Mouse (Mus musculus): ENCODE data around the gene Rrp12. TPM values are rescaled to one million over a fixed set of nuclear protein-coding genes. Genes with fewer than 3 reads are reported as not detected.
"Not testable (repeated sequence)": the region's sequence is repeated elsewhere in the genome, so short reads cannot be mapped to it uniquely, and the experiment has no call there.

The Rrp12 gene
- polyA plus RNA-seq, 1 experiment from 2014 or later: 16.8 TPM

GRCm38 (mm10) chr19:41869296-41869695 lies 26.7 kb downstream of the Rrp12 start:
- Histone ChIP-seq H3K36me3 (peaks cover 89% of the 10 kb centered on the region), H3K4me2 (no peak overlapping the region), H3K27ac (no peak overlapping the region), H3K9me3 (no peaks in the 10 kb centered on the region), H3K4me3 (no peak overlapping the region), H3K9ac (no peak overlapping the region), H3K27me3 (no peaks in the 10 kb centered on the region), H3K4me1 (no peaks in the 10 kb centered on the region)
- no peak for ATAC-seq (ENCODE audit: insufficient number of reproducible peaks, insufficient read depth, low FRiP score, low TSS enrichment, low read depth)
- WGBS: 92% methylated on average over 5 of the region's 5 CpGs

- Histone ChIP-seq H3K9me3 (no peaks in the 10 kb centered on the region), H3K27ac (no peak overlapping the region), H3K4me3 (no peak overlapping the region), H3K4me1 (no peaks in the 10 kb centered on the region), H3K36me3 (peaks cover 88% of the 10 kb centered on the region), H3K27me3 (no peaks in the 10 kb centered on the region), H3K4me2 (no peak overlapping the region), H3K9ac (no peak overlapping the region)
- WGBS: 87% methylated on average over 8 of the region's 8 CpGs
- no peak for ATAC-seq (ENCODE audit: insufficient number of reproducible peaks, insufficient read depth, low FRiP score, low TSS enrichment, low read depth)
These were observed 29.3 kb downstream of the Rrp12 start for GRCm38 (mm10) chr19:41866707-41867106.

DNA sequence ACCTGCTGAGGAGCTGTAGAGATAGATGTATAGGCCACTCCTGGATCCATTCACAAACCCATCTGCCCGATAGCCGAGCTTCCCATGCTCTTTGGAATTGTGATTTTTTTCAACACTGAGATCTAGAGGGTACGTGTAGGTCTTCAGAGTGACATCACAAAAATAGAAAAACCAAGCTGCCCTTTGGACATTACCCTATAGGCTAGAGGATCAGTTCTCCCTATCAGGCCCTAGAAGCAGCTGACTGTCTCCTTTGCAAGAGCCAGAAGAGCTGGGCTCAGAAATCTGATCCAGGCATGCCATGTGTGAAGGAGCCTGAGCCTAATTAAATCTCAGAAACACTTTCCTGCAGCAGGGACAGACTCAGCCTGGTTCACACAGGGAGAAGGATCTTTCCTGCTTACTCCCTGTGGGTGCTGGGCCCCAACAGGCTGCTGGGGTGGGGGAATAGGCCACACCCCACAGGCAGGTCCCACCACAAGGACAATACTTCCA lies 38.1 kb downstream of the Rrp12 start:
- Histone ChIP-seq H3K9ac (peak overlapping the region; percentile 32; the same call in 1 of the 2 replicates), H3K4me3 (no peak overlapping the region), H3K27me3 (no peaks in the 10 kb centered on the region), H3K4me2 (no peak overlapping the region), H3K4me1 (peaks cover 15% of the 10 kb centered on the region), H3K36me3 (peaks cover 18% of the 10 kb centered on the region), H3K27ac (no peak overlapping the region; the same call in 1 of the 2 replicates), H3K9me3 (no peaks in the 10 kb centered on the region)
- ATAC-seq (ENCODE audit: insufficient number of reproducible peaks, insufficient read depth, low FRiP score, low TSS enrichment, low read depth): no peak
- 76% methylated on average over 3 of the region's 3 CpGs for WGBS

DNA sequence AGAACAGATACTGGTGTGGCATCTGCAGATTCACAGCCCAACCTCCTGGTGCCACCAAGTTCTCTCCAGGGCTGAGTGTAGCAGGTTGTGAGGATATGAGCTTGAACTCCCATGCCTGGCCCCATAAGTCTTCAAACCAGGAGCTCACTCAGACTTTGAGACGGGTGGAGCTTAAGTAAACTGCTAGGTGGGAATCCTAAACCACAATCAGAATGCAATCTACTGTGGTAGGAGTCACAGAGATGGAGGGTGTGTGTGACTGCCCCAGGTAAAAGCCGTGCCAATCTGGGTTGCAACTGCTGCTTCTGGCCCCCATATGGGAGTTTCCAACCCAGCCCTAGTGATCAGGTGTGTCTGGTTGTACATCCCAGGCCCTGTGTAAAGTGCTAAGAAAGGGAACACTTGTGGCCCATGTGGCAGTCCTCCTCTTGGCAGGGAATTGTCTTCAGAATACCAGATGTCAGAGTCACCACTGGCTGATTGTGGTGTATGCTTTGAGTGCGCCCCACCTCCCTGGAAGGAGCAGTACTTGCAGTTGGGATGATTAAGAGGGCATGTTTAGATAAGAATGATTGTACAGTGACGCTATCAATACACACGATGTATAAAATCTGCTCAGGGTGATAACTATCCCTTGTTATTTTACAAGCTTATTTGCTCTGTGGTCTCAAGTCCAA lies 38.7 kb downstream of the Rrp12 start:
- Histone ChIP-seq H3K36me3 (peaks cover 11% of the 10 kb centered on the region), H3K9me3 (no peaks in the 10 kb centered on the region), H3K27me3 (no peaks in the 10 kb centered on the region), H3K4me1 (peaks cover 15% of the 10 kb centered on the region), H3K4me2 (no peak overlapping the region), H3K4me3 (no peak overlapping the region), H3K9ac (no peak overlapping the region), H3K27ac (no peak overlapping the region)
- WGBS: 74% methylated on average over 5 of the region's 5 CpGs
- no peak for ATAC-seq (ENCODE audit: insufficient number of reproducible peaks, insufficient read depth, low FRiP score, low TSS enrichment, low read depth)

DNA sequence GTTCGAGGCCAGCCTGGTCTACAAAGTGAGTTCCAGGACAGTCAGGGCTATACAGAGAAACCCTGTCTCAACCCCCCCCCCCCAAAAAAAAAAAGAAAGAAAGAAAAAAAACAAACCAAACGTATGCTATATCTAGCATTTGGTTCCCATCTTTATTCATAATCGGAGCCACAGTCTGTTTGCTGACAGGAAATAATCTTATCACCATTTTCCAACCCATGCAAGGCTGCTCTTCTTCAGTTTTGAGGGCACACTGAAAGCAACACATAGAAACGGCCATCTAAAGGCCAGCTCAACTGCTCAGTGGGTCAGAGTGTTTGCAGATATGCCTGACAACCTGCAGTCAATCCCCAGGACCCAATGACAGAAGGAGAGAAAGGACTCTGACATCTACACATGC lies 43.5 kb downstream of the Rrp12 start:
- WGBS: 81% methylated on average over 4 of the region's 4 CpGs
- Histone ChIP-seq H3K4me2 (no peak overlapping the region), H3K9ac (no peak overlapping the region), H3K4me3 (no peak overlapping the region), H3K4me1 (peaks cover 20% of the 10 kb centered on the region), H3K36me3 (no peaks in the 10 kb centered on the region), H3K27ac (no peak overlapping the region), H3K27me3 (no peaks in the 10 kb centered on the region), H3K9me3 (no peaks in the 10 kb centered on the region)
- ATAC-seq (ENCODE audit: insufficient number of reproducible peaks, insufficient read depth, low FRiP score, low TSS enrichment, low read depth): no peak

GRCm38 (mm10) chr19:41850719-41851543 lies 45.0 kb downstream of the Rrp12 start:
- H3K9ac ChIP-seq: 0 out of 2 replicates have a peak overlapping the region, but pooled peaks have one; percentile 4
- H3K4me2 ChIP-seq: peak overlapping the region; percentile 11
- ATAC-seq (ENCODE audit: insufficient number of reproducible peaks, insufficient read depth, low FRiP score, low TSS enrichment, low read depth): no peak

GRCm38 (mm10) chr19:41850021-41850718 lies 45.8 kb downstream of the Rrp12 start:
- Histone ChIP-seq H3K4me3 (no peak overlapping the region), H3K4me2 (peak overlapping the region; percentile 11; the same call in 1 of the 2 replicates), H3K27ac (peak overlapping the region; percentile 56), H3K36me3 (no peaks in the 10 kb centered on the region), H3K9me3 (no peaks in the 10 kb centered on the region), H3K9ac (0 out of 2 replicates have a peak overlapping the region, but pooled peaks have one; percentile 4), H3K4me1 (peaks cover 26% of the 10 kb centered on the region), H3K27me3 (peaks cover 17% of the 10 kb centered on the region)
- no peak for ATAC-seq (ENCODE audit: insufficient number of reproducible peaks, insufficient read depth, low FRiP score, low TSS enrichment, low read depth)
- 22% methylated on average over 6 of the region's 6 CpGs for WGBS

More at GRCm38 (mm10) chr19:41850719-41851543, 45.0 kb downstream of the Rrp12 start:
- WGBS: 20% methylated on average over 14 of the region's 14 CpGs
- Histone ChIP-seq H3K36me3 (no peaks in the 10 kb centered on the region), H3K4me3 (no peak overlapping the region), H3K4me1 (peaks cover 25% of the 10 kb centered on the region), H3K27me3 (peaks cover 10% of the 10 kb centered on the region), H3K9me3 (no peaks in the 10 kb centered on the region), H3K27ac (peak overlapping the region; percentile 56)

- under 1% methylated on average over 71 of the region's 72 CpGs for WGBS
- H3K4me2 ChIP-seq: peak within 1 kb of the TSS; percentile 98
- peaks cover 26% of the 10 kb centered on the region for H3K4me1 ChIP-seq
- no peaks in the 10 kb centered on the region for H3K36me3 ChIP-seq
- H3K4me3 ChIP-seq: peak within 1 kb of the TSS; percentile 75
- peak within 1 kb of the TSS; percentile 81 for H3K9ac ChIP-seq
- peaks cover 21% of the 10 kb centered on the region for H3K27me3 ChIP-seq
- peak; percentile 96 for ATAC-seq (ENCODE audit: insufficient number of reproducible peaks, insufficient read depth, low FRiP score, low TSS enrichment, low read depth)
- H3K9me3 ChIP-seq: no peaks in the 10 kb centered on the region
- peak within 1 kb of the TSS; percentile 85 for H3K27ac ChIP-seq
These were observed 47.8 kb downstream of the Rrp12 start, which contains the start of gene Frat2 for GRCm38 (mm10) chr19:41847992-41848851. TSS of gene Frat2 (minus strand) at chr19:41848132.

- Histone ChIP-seq H3K4me2 (peak overlapping the region; percentile 98), H3K27ac (peak overlapping the region; percentile 85), H3K4me1 (peaks cover 26% of the 10 kb centered on the region), H3K4me3 (peak overlapping the region; percentile 75), H3K27me3 (peaks cover 21% of the 10 kb centered on the region), H3K9ac (peak overlapping the region; percentile 81)
- 0% methylated on average over 53 of the region's 53 CpGs for WGBS
- not testable (repeated sequence) for H3K9me3 ChIP-seq, H3K36me3 ChIP-seq
- peak; percentile 45 for ATAC-seq (ENCODE audit: insufficient number of reproducible peaks, insufficient read depth, low FRiP score, low TSS enrichment, low read depth)
These were observed 48.4 kb downstream of the Rrp12 start for GRCm38 (mm10) chr19:41847614-41847991.

GRCm38 (mm10) chr19:41847091-41847581 lies 48.8 kb downstream of the Rrp12 start:
- no peaks in the 10 kb centered on the region for H3K36me3 ChIP-seq

More at GRCm38 (mm10) chr19:41847091-41847581, 48.8 kb downstream of the Rrp12 start:
- H3K9ac ChIP-seq: peak overlapping the region; percentile 81
- ATAC-seq (ENCODE audit: insufficient number of reproducible peaks, insufficient read depth, low FRiP score, low TSS enrichment, low read depth): no peak
- H3K4me3 ChIP-seq: peak overlapping the region; percentile 75
- H3K9me3 ChIP-seq: no peaks in the 10 kb centered on the region
- H3K27me3 ChIP-seq: peaks cover 21% of the 10 kb centered on the region
- H3K4me1 ChIP-seq: peaks cover 26% of the 10 kb centered on the region
- peak overlapping the region; percentile 85 for H3K27ac ChIP-seq
- H3K4me2 ChIP-seq: peak overlapping the region; percentile 98
- under 1% methylated on average over 64 of the region's 64 CpGs for WGBS

Data from embryonic facial prominence, embryonic 13.5 days (tissue).